Mouse (Mus musculus): ENCODE results near the gene Cant1.

GRCm38 (mm10) chr11:118416046-118416445 lies 2.8 kb downstream of the Cant1 start:
- TF ChIP-seq CTCF (conservative IDR thresholded peaks at IDR 0.05; ENCODE audit: low read length) (no peak), NANOG (IDR thresholded peaks at IDR 0.05; ENCODE audit: borderline replicate concordance, low read length) (no peak)
